Mouse (Mus musculus) hindbrain, embryonic 15.5 days (tissue): ENCODE results near the gene Gm20388. TPM values are rescaled to one million over a fixed set of nuclear protein-coding genes. Genes with fewer than 3 reads are reported as not detected.

Source experiments
- ATAC-seq: fragments of 200-750 bp; cut with Nextera tagmentation; 2 replicates; pipeline ENCODE4 v1.8.0; 2017; ENCODE audit warnings: low read depth, moderate number of reproducible peaks, moderate TSS enrichment; ENCODE audit not compliant: low FRiP score
- H3K27ac ChIP-seq: fragments of 300-500 bp; sonication (generic); replicated peaks from 2 replicates; pipeline ENCODE4 v1.5.1; 2015; ENCODE audit warnings: mild to moderate bottlenecking, inconsistent platforms
- H3K27me3 ChIP-seq: fragments of 300-500 bp; sonication (generic); 2 replicates; pipeline ENCODE4 v1.6.1; 2015; ENCODE audit warnings: control low read depth, inconsistent platforms
- H3K36me3 ChIP-seq: fragments of 300-500 bp; sonication (generic); 2 replicates; pipeline ENCODE4 v1.6.1; 2015; ENCODE audit warnings: control low read depth, inconsistent platforms
- H3K4me1 ChIP-seq: fragments of 300-500 bp; sonication (generic); replicated peaks from 2 replicates; pipeline ENCODE4 v1.6.1; 2015; ENCODE audit warnings: control low read depth, inconsistent platforms
- H3K4me2 ChIP-seq: fragments of 300-500 bp; sonication (generic); 2 replicates; pipeline ENCODE4 v1.6.1; 2015; ENCODE audit warnings: moderate library complexity, mild to moderate bottlenecking, inconsistent platforms
- H3K4me3 ChIP-seq: fragments of 300-500 bp; sonication (generic); 2 replicates; pipeline ENCODE4 v1.5.1; 2015; ENCODE audit warnings: mild to moderate bottlenecking, inconsistent platforms
- H3K9ac ChIP-seq: fragments of 300-500 bp; sonication (generic); 2 replicates; pipeline ENCODE4 v1.6.1; 2015; ENCODE audit warnings: inconsistent platforms
- H3K9me3 ChIP-seq: fragments of 300-500 bp; sonication (generic); 2 replicates; pipeline ENCODE4 v1.6.1; 2016; ENCODE audit warnings: control low read depth, inconsistent platforms
- WGBS: fragments of 180-500 bp; shearing (Covaris S2); methylation state at CpG from one replicate; pipeline ENCODE4 v1.1.7; 2015; 5-methylcytosine and 5-hydroxymethylcytosine counted together
- polyA plus RNA-seq: library from polyadenylated mRNA; unstranded; fragments of >200 nt; fragmentation: Nextera tagmentation; extraction: Ambion mirVana; gene quantifications from 2 replicates; pipeline ENCODE4 v1.2.1, GENCODE M21; 2015

Gene Gm20388
- polyA plus RNA-seq, 1 experiment from 2014 or later, result 5.4 TPM

DNA sequence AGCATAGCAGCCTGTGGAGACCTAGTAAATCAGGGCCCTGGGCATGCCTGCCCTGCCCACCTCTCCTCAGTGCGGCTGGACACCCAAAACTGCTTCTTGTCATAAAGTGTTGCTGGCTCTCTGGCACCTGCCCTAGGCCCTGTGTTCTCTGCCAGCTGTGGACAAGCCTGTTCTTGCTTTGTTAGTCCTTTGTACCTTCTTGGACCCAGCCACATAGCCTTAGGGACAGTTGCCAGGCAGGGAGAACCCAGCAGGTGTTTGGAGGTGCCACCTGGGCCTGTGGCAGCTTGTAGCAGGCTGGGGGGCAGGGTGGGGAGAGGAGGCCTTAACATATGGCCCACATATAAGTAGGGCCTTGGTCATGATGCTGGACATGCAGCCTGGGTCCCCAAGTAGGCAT lies 463.4 kb downstream of the Gm20388 start:
- H3K9me3 ChIP-seq, result no peaks in the 10 kb centered on the region
- ATAC-seq, result no peak
- no peaks in the 10 kb centered on the region for H3K36me3 ChIP-seq
- H3K4me1 ChIP-seq, result peaks cover 59% of the 10 kb centered on the region
- no peaks in the 10 kb centered on the region for H3K27me3 ChIP-seq
- WGBS, result 74% methylated on average over 1 of the region's 1 CpGs
- H3K27ac ChIP-seq, result peak overlapping the region; percentile 67
- H3K9ac ChIP-seq, result no peak overlapping the region
- no peak overlapping the region for H3K4me2 ChIP-seq
- no peak overlapping the region for H3K4me3 ChIP-seq

DNA sequence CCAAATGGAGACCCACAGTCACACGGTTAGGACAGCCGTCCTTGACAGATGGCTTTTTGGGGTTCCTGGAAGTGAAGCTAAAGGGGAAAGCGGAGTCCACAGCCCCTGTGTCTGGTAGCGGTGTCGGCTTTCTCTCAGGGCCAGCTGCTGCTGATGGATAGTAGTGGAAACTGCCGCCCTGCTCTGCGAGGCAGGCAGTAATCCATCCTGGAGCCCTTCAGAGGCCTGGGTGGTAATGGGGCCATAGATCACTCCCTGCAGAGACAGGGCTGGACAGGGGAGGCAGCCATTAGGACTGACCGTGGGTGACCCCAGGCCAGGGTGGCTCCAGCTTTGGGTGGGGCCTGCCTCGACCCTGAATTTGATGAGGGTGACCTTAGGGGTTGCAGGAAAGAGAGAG lies 463.9 kb downstream of the Gm20388 start:
- no peaks in the 10 kb centered on the region for H3K9me3 ChIP-seq
- WGBS, result 29% methylated on average over 9 of the region's 9 CpGs
- peaks cover 60% of the 10 kb centered on the region for H3K4me1 ChIP-seq
- no peak overlapping the region for H3K4me2 ChIP-seq
- H3K27ac ChIP-seq, result peak overlapping the region; percentile 67
- ATAC-seq, result peak; percentile 2; the same call in 1 of the 2 replicates
- no peaks in the 10 kb centered on the region for H3K27me3 ChIP-seq
- H3K36me3 ChIP-seq, result no peaks in the 10 kb centered on the region
- no peak overlapping the region for H3K9ac ChIP-seq
- no peak overlapping the region for H3K4me3 ChIP-seq

DNA sequence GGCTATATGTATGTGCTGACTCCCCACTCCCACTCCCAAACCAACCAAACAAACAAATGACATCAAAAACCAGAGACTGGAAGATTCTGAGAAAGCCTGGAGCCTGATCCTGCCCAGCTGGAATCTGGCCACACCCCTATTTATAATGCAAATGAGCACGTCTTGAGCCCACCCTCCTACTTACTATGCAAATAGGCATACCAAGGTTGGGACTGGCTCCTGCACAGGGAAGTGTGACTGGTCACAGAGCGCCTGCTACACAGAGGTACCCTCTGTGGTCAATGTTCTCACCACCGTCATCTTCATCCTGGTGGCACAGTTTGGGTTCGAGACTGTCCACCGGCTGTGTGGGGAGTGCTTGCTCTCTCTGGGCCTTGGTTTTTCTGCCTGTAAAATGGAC lies 464.5 kb downstream of the Gm20388 start:
- Histone ChIP-seq H3K4me2 (no peak overlapping the region), H3K9ac (no peak overlapping the region), H3K36me3 (no peaks in the 10 kb centered on the region), H3K9me3 (no peaks in the 10 kb centered on the region), H3K27ac (0 out of 2 replicates have a peak overlapping the region, but pooled peaks have one; percentile 67), H3K4me3 (no peak overlapping the region), H3K27me3 (no peaks in the 10 kb centered on the region), H3K4me1 (peaks cover 61% of the 10 kb centered on the region)
- no peak for ATAC-seq
- 35% methylated on average over 5 of the region's 5 CpGs for whole genome bisulfite sequencing

DNA sequence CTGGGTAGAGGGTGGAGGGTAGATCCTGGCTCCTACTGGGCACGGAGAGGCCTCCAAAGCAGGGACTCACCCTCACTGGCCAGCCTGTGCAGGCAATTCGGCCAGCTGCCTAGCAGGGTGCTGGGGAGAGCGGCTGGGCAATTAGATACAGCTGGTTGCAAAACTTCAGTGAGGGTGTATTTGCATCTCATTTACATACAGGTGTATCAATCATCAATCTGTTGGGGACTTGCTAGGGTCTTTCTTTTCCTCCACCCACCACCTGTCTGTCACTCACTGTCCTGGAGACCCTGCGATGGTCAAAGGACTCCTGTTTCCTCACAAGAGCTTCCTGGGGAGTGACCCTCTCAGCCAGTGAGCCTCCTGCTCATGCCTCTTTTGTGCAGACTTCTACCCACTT lies 465.6 kb downstream of the Gm20388 start:
- ATAC-seq, result no peak
- H3K9me3 ChIP-seq, result no peaks in the 10 kb centered on the region
- no peaks in the 10 kb centered on the region for H3K27me3 ChIP-seq
- 37% methylated on average over 4 of the region's 4 CpGs for WGBS
- H3K9ac ChIP-seq, result no peak overlapping the region
- H3K4me3 ChIP-seq, result no peak overlapping the region
- H3K4me1 ChIP-seq, result peaks cover 71% of the 10 kb centered on the region
- no peaks in the 10 kb centered on the region for H3K36me3 ChIP-seq
- no peak overlapping the region for H3K4me2 ChIP-seq
- no peak overlapping the region for H3K27ac ChIP-seq

DNA sequence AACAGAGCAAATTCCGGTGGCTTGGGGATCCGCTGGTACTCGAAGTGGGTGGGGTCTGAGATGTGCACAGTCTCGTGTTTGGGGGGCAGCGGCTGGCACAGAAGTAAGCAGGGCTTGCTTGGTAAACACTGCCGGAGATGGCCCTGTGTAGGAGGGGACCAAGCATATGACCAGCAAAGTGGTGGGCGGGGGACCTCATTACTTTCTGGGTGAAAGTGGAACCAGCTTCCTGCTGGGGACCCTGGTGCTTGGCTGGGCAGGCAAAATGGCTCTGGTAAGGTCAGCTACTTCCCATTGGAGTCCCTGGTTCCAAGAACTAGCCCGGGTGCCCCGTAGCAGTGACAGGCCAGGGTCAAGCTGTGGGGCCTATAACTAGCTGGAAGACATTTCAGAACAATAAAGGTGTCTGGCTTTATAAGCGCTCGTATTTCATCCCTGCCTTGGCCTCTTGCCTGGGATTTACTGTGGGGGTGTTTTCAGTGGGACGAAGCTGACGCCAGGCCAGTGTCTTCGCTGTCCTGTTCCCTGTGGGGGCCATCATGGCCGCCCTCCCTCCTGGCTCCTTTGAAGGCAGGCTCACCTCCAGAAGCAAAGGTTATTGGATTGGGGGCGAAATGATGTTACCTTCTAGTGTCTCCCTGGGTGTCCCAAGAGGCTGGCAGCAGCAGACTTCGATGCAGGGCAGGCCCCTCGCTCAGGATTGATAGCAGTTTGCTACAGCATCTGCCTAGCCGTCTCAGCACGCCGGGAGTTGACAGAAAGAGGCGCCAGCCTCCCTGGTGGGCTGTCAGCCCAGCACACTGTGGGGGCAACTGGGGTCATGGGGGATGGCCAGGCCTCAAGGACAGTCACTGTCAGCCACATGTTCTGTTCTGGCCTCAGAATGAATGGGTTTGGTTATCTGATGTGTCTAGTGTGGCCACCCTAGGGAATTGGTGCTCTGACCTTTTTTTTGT lies 466.5 kb downstream of the Gm20388 start:
- Histone ChIP-seq H3K4me2 (no peak overlapping the region), H3K27me3 (no peaks in the 10 kb centered on the region), H3K36me3 (no peaks in the 10 kb centered on the region), H3K4me1 (peaks cover 80% of the 10 kb centered on the region), H3K9ac (no peak overlapping the region), H3K4me3 (no peak overlapping the region), H3K27ac (no peak overlapping the region), H3K9me3 (no peaks in the 10 kb centered on the region)
- ATAC-seq, result no peak
- WGBS, result 36% methylated on average over 22 of the region's 22 CpGs

DNA sequence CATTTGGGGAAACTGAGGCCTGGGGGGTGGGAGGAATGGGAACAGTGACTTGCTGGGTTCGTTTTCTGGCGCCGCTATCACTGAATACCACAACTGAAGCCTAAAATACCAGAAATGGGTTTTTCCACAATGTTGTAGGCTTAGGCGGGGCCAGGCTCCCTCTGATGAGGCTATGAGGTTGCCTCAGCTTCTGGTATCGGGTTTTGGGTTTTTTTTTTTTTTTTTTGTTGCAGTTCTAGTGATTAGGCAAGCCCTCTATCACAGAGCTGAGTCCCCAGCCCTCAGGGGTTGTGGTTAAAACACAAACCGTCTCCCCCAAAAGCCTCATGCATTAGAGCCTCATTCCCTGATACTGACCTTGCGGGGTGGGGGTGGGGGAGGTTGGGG lies 467.2 kb downstream of the Gm20388 start:
- no peak for ATAC-seq
- Histone ChIP-seq H3K4me3 (no peak overlapping the region), H3K4me2 (no peak overlapping the region), H3K9me3 (no peaks in the 10 kb centered on the region), H3K27me3 (no peaks in the 10 kb centered on the region), H3K27ac (no peak overlapping the region), H3K4me1 (peaks cover 86% of the 10 kb centered on the region), H3K36me3 (no peaks in the 10 kb centered on the region), H3K9ac (no peak overlapping the region)
- WGBS, result 69% methylated on average over 7 of the region's 7 CpGs

DNA sequence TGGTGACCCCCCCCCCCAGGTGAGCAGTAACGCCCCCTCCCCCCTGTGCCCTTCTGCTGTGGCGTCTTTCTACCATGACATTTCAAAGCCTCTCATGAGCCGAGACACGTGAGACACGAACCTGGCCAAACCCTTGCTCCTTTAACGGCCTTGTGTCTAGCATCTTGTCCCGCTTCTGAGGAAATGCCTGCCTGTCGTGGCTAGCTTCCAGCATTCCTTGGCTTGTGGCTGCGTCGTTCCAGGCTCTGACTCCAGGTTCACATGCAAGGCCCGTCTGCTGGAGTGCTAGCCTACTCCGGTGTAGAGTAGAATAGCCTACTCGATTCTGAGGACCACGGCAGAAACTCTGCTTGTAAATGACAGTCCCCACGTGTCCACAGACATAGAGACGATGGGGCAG lies 467.7 kb downstream of the Gm20388 start:
- Histone ChIP-seq H3K27me3 (no peaks in the 10 kb centered on the region), H3K4me3 (no peak overlapping the region), H3K9me3 (no peaks in the 10 kb centered on the region), H3K9ac (no peak overlapping the region), H3K36me3 (no peaks in the 10 kb centered on the region), H3K4me2 (no peak overlapping the region), H3K27ac (no peak overlapping the region), H3K4me1 (peaks cover 91% of the 10 kb centered on the region)
- 34% methylated on average over 16 of the region's 16 CpGs for WGBS
- ATAC-seq, result no peak

DNA sequence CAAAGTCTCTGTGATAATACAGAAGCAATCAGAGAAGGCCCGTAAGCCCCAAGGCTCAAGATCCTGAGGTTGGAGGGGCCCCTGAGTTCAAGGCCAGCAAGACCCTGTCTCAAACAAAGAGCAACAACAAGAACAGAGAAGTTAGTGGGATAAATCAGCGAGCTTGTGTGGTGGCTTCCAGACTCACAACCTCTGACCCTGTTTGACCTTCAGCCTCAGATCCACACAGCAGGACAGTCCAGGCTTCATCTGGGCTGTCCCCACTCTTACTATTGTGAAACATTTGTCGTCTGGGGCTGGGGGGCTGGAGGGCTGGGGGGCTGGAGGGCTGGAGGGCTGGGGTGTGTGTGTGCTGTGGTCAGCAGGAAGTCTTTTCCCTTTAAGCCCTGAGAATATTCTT lies 468.4 kb downstream of the Gm20388 start:
- Histone ChIP-seq H3K36me3 (no peaks in the 10 kb centered on the region), H3K4me1 (peaks cover 94% of the 10 kb centered on the region), H3K27me3 (no peaks in the 10 kb centered on the region), H3K9me3 (no peaks in the 10 kb centered on the region), H3K4me3 (no peak overlapping the region), H3K27ac (no peak overlapping the region), H3K4me2 (no peak overlapping the region), H3K9ac (no peak overlapping the region)
- no peak for ATAC-seq
- WGBS, result 46% methylated on average over 3 of the region's 3 CpGs

DNA sequence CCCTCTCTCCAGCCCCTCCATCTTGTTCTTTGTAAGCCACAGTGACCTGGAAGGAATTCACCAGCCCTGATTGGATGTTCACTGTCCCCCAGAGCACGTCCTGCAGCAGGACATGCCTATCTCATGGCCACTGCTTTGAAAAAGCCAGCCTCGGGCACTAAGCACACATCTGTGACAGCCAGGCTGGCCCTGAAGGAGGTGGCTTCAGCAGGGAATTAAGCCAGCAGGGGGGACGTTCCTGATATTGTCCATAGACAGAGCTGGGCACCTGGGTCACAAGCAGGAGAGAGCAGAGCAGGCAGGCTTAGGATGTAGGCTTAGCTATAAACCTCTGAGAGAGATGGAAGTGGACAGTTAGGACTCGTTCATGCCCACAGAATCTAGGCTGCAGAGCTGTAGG lies 471.2 kb downstream of the Gm20388 start:
- Histone ChIP-seq H3K27me3 (no peaks in the 10 kb centered on the region), H3K27ac (peak overlapping the region; percentile 82), H3K9me3 (no peaks in the 10 kb centered on the region), H3K4me3 (no peak overlapping the region), H3K9ac (no peak overlapping the region), H3K36me3 (no peaks in the 10 kb centered on the region), H3K4me2 (no peak overlapping the region), H3K4me1 (peaks cover 66% of the 10 kb centered on the region)
- WGBS, result 17% methylated on average over 4 of the region's 4 CpGs
- ATAC-seq, result no peak

DNA sequence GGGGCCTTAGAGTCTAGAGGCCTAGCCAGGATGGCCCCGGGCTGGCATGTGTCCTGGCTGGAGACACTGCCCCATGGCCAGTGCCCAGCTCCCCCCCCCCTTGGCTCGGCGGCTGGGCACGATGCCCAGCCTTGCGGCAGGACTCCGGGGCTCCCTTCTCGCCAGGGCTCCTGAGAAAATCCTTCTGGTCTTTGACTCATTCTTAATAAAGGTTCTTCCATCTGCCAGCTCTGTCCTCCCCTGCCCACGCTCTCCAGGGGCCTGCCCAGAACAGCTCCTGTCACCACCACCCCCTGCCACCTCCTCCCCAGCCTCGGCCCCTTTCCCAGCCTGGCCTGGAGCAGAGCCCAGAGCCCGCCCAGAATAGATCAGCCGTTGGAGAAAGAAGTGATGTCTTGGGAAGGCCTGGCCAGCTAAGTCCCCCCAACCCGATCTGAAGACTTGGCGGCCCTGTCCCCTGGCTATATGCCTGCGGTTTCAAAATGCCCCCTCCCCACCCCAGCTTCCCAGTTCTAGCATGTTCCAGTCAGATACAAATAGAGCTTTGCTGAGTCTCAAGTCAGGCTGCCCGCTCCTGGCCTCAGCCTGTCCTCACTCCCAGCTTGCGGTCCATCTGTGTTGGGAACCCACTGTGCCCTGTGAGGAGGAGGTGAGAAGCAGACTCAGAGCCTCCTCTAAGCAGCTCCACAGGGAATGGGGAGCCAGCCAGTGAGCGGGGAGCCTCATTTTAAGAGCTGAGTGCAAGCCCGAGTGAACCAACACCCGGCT lies 472.0 kb downstream of the Gm20388 start:
- Histone ChIP-seq H3K36me3 (no peaks in the 10 kb centered on the region), H3K4me2 (no peak overlapping the region), H3K4me3 (no peak overlapping the region), H3K4me1 (peaks cover 58% of the 10 kb centered on the region), H3K9ac (no peak overlapping the region), H3K27me3 (no peaks in the 10 kb centered on the region), H3K27ac (peak overlapping the region; percentile 82), H3K9me3 (no peaks in the 10 kb centered on the region)
- WGBS, result 34% methylated on average over 19 of the region's 19 CpGs
- peak; percentile 92 for ATAC-seq

DNA sequence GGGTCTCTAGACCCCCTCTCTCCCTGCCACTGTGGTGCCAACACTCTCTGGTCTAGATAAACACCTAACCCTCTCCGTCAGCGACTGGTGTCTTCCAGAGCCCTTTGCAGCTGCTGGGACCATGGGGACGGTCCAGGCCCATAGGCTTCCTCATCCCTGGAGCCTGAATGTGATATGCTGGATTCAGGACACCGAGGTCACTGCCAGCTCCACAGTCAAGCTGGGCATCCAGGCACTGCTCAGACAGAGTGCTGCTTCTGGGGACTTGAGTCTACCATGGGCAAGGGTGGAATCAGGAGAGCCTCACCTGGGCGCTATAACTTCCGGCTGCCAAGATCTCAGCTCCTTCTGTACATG lies 472.5 kb downstream of the Gm20388 start:
- Histone ChIP-seq H3K4me3 (no peak overlapping the region), H3K27me3 (no peaks in the 10 kb centered on the region), H3K4me1 (peaks cover 57% of the 10 kb centered on the region), H3K27ac (peak overlapping the region; percentile 82), H3K9me3 (no peaks in the 10 kb centered on the region), H3K9ac (no peak overlapping the region), H3K36me3 (no peaks in the 10 kb centered on the region), H3K4me2 (no peak overlapping the region)
- ATAC-seq, result no peak
- 59% methylated on average over 6 of the region's 6 CpGs for WGBS

DNA sequence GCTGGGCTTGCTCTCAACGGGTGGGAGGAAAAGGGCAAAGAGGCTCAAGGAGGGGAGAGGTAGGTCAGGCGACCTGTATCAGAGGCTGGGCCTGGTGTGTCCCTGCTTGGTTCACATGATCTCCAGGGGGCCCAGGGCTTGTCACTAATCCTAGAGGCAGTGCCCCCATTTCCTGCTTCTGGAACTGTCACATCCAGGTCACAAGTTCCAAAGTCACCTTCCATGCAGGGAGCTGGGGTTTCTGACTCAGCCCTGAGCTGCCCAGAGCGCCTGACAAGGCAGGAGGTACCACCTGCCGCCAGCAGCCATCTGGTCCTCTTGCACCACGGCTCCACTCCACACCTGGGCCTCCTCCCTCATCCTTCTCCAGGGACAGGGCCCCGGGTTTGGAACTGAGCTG lies 473.1 kb downstream of the Gm20388 start:
- no peak overlapping the region for H3K4me2 ChIP-seq
- H3K36me3 ChIP-seq, result no peaks in the 10 kb centered on the region
- ATAC-seq, result no peak
- peak overlapping the region; percentile 82; the same call in 1 of the 2 replicates for H3K27ac ChIP-seq
- H3K9ac ChIP-seq, result no peak overlapping the region
- no peak overlapping the region for H3K4me3 ChIP-seq
- WGBS, result 43% methylated on average over 6 of the region's 6 CpGs
- no peaks in the 10 kb centered on the region for H3K27me3 ChIP-seq
- peaks cover 55% of the 10 kb centered on the region for H3K4me1 ChIP-seq
- no peaks in the 10 kb centered on the region for H3K9me3 ChIP-seq
